Mouse (Mus musculus): ENCODE measurements around the gene Hmgb1.

GRCm38 (mm10) chr5:149099009-149099408 lies 85.3 kb downstream of the Hmgb1 start:
- TF ChIP-seq CTCF (IDR thresholded peaks at IDR 0.05; ENCODE audit: borderline replicate concordance, insufficient read depth, low read length) (no peak), POLR2A (IDR thresholded peaks at IDR 0.05; ENCODE audit: low read depth, low read length) (no peak)
